Mouse (Mus musculus) limb, embryonic 13.5 days (tissue): ENCODE measurements at regions not wholly inside any gene's neighbourhood (a gene's known extent, or its start where the extent isn't known, plus 50 kb on each side); places are given as distances from the start of the nearest gene placed in this dataset.
"Not testable (repeated sequence)": the region's sequence is repeated elsewhere in the genome, so short reads cannot be mapped to it uniquely, and the experiment has no call there.

ENCODE experiments used
- ATAC-seq: fragments of 200-750 bp; cut with Nextera tagmentation; 2 replicates; pipeline ENCODE4 v1.8.0; 2017; ENCODE audit warnings: low read depth, moderate number of reproducible peaks, moderate TSS enrichment; ENCODE audit not compliant: low FRiP score
- H3K27ac ChIP-seq: fragments of 300-500 bp; sonication (generic); 2 replicates; pipeline ENCODE4 v1.5.1; 2015; ENCODE audit warnings: inconsistent platforms, mild to moderate bottlenecking, moderate library complexity
- H3K27me3 ChIP-seq: fragments of 300-500 bp; sonication (generic); 2 replicates; pipeline ENCODE4 v1.6.1; 2015; ENCODE audit warnings: mild to moderate bottlenecking, inconsistent platforms
- H3K36me3 ChIP-seq: fragments of 300-500 bp; sonication (generic); 2 replicates; pipeline ENCODE4 v1.6.1; 2015; ENCODE audit warnings: inconsistent platforms, mild to moderate bottlenecking, moderate library complexity
- H3K4me1 ChIP-seq: fragments of 300-500 bp; sonication (generic); 2 replicates; pipeline ENCODE4 v1.6.1; 2015; ENCODE audit warnings: inconsistent platforms
- H3K4me2 ChIP-seq: fragments of 300-500 bp; sonication (generic); replicated peaks from 2 replicates; pipeline ENCODE4 v1.6.1; 2015; ENCODE audit warnings: inconsistent platforms, mild to moderate bottlenecking, moderate library complexity
- H3K4me3 ChIP-seq: fragments of 300-500 bp; sonication (generic); 2 replicates; pipeline ENCODE4 v1.5.1; 2015; ENCODE audit warnings: moderate library complexity, mild to moderate bottlenecking, inconsistent platforms
- H3K9ac ChIP-seq: fragments of 300-500 bp; sonication (generic); 2 replicates; pipeline ENCODE4 v1.6.1; 2015; ENCODE audit warnings: mild to moderate bottlenecking, inconsistent platforms
- H3K9me3 ChIP-seq: fragments of 300-500 bp; sonication (generic); 2 replicates; pipeline ENCODE4 v1.6.1; 2016; ENCODE audit warnings: inconsistent platforms
- WGBS: fragments of 180-500 bp; shearing (Covaris S2); methylation state at CpG from one replicate; pipeline ENCODE4 v1.1.7; 2015; 5-methylcytosine and 5-hydroxymethylcytosine counted together

DNA sequence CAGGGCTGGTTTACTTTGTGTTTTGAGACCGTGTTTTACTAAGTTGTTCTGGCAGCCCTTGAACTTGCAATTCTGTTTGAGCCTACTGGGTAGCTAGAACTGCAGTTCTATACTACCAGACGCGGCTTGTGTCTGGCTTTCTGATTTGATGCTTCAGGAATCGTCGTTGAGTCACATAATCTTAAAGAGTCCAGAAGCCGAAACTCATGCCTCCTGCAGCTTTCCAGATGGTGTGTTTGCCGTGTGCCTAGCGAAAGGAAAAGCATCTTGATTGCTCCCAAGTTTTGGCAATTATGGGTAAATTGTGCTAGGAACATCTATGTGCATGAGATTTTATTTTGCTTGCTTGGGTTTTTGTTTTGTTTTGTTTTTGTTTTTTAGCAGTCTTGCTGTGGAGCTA lies 99.6 kb upstream of the Tgm3 start:
- Histone ChIP-seq H3K36me3 (no peaks in the 10 kb centered on the region), H3K4me1 (peaks cover 27% of the 10 kb centered on the region), H3K9ac (no peak overlapping the region), H3K9me3 (no peaks in the 10 kb centered on the region), H3K4me2 (no peak overlapping the region), H3K27me3 (peaks cover 7% of the 10 kb centered on the region; the same call in 1 of the 2 replicates), H3K4me3 (no peak overlapping the region), H3K27ac (no peak overlapping the region)
- ATAC-seq = no peak
- WGBS = 31% methylated on average over 8 of the region's 8 CpGs

DNA sequence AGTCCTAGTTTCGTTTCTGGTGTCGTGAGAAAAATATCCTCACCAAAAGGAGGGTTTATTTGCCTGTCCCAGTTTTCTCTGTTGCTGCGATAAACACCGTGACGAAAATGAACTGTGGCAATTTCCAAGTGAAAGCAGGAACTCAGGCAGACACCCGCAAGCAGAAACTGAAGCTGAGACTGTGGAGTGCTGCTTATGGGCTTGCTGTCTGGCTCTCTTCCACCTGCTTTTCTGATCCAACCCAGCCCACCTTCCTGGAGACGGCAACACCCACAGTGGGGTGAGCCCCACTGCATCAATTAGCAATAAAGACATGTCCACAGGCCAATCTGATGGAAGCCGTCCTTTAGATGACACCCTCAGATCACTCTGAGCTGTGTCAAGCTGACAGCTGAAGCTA lies 97.9 kb upstream of the Tgm3 start:
- H3K36me3 ChIP-seq = no peaks in the 10 kb centered on the region
- H3K27me3 ChIP-seq = no peaks in the 10 kb centered on the region; the same call in 1 of the 2 replicates
- no peak overlapping the region for H3K4me2 ChIP-seq
- no peaks in the 10 kb centered on the region for H3K9me3 ChIP-seq
- no peak overlapping the region for H3K4me3 ChIP-seq
- no peak overlapping the region for H3K27ac ChIP-seq
- no peak overlapping the region for H3K9ac ChIP-seq
- no peak for ATAC-seq
- peaks cover 19% of the 10 kb centered on the region for H3K4me1 ChIP-seq
- 79% methylated on average over 8 of the region's 8 CpGs for WGBS

DNA sequence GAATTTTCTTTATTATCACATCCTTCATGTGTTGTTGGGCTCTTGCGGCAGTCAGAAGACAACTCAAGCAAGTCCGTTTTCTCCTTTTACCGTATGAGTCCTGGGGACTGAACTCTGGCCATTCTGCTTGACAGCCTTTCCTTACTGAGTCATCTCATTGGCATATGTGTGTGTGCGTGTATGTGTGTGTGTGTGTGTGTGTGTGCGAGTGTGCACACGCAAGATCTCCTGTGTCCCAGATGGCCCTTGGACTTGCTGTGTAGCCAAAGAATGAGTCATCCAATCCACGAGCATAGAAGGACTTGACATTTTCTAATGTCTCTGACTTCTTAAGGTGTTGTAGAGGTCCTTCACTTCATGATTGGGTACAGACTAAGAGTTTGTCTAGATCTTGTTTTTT lies 95.7 kb upstream of the Tgm3 start:
- Histone ChIP-seq H3K4me1 (peaks cover 11% of the 10 kb centered on the region; the same call in 1 of the 2 replicates), H3K36me3 (no peaks in the 10 kb centered on the region), H3K9ac (no peak overlapping the region), H3K4me3 (no peak overlapping the region), H3K9me3 (no peaks in the 10 kb centered on the region), H3K27ac (no peak overlapping the region), H3K4me2 (no peak overlapping the region), H3K27me3 (no peaks in the 10 kb centered on the region; the same call in 1 of the 2 replicates)
- ATAC-seq = no peak
- WGBS = 94% methylated on average over 7 of the region's 7 CpGs

DNA sequence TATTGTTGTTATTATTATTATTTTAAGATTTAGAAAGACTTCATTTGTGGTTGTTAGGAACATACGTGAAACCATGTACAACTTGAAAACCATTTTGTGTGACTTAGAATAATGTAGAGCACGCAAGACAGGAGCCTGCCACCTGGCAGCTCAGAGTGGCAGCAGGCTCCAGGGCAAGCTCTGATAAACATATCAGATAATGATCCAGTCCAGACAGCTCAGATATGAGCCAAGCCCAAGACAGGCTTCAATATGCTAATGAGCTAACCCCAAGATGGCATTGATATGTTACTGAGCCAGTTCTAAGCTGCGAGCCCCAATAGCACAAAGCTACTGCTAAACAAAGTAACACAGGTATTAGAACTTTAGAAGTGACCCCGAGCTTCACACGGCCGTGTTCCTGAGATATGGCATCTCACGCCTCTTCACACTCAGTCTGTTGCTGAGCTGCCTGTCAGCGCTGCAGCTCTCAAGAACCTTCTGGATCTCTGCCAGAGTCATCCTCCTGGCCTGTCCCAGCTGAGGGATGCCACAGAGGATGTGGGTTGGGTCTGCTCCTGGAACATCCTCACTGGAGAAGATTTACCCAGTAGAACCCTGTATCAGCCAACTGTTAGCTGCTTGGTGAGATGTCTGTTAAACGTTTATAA lies 93.9 kb upstream of the Tgm3 start:
- Histone ChIP-seq H3K9me3 (0 out of 2 replicates have a peak, but pooled peaks cover 1% of the 10 kb centered on the region), H3K27ac (no peak overlapping the region), H3K4me1 (no peaks in the 10 kb centered on the region), H3K9ac (no peak overlapping the region), H3K27me3 (no peaks in the 10 kb centered on the region; the same call in 1 of the 2 replicates), H3K36me3 (no peaks in the 10 kb centered on the region), H3K4me2 (no peak overlapping the region), H3K4me3 (no peak overlapping the region)
- no peak for ATAC-seq
- WGBS = 82% methylated on average over 9 of the region's 9 CpGs

DNA sequence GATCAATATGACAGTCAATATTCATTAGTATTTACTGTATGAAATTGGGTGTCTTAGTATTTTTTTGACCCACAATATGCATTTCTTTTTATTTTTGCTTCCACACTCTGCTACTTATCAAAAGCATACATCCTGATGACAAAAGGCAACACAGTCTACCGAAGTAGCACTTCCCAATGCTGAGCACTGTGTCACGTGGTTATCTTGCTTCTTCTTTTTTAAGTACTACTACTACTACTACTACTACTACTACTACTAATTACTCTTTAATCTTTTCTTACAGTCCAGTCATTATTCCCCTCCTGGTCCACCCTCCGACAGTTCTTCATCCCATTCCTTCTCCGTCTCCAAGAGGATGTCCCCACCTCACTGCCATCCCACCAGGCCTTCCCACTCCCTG lies 92.6 kb upstream of the Tgm3 start:
- Histone ChIP-seq H3K27ac (no peak overlapping the region), H3K36me3 (no peaks in the 10 kb centered on the region), H3K9ac (no peak overlapping the region), H3K4me3 (no peak overlapping the region), H3K27me3 (no peaks in the 10 kb centered on the region), H3K4me2 (no peak overlapping the region), H3K4me1 (no peaks in the 10 kb centered on the region), H3K9me3 (0 out of 2 replicates have a peak, but pooled peaks cover 5% of the 10 kb centered on the region)
- 90% methylated on average over 4 of the region's 4 CpGs for WGBS
- ATAC-seq = no peak

DNA sequence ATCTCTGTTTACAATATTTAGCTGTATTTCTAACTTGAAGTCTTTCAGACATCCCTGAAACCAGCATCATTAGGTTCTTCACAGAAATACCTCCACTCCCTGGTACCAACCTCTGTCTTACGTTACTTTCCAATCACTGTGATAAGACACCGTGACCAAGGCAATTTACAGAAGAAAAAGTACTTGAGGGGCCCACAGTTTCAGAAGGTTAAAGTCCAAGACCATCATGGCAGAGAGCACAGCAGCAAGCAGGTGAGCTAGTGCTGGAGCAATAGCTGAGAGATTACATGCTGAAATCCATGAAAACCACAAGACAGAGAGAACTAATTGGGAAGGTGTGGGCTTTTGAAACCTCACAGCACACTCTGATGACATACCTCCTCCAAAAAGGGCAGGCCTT lies 84.9 kb upstream of the Tgm3 start:
- Histone ChIP-seq H3K36me3 (no peaks in the 10 kb centered on the region), H3K4me3 (no peak overlapping the region), H3K27me3 (no peaks in the 10 kb centered on the region), H3K9ac (no peak overlapping the region), H3K4me1 (no peaks in the 10 kb centered on the region), H3K4me2 (no peak overlapping the region), H3K27ac (no peak overlapping the region), H3K9me3 (0 out of 2 replicates have a peak, but pooled peaks cover 5% of the 10 kb centered on the region)
- WGBS = 73% methylated on average over 2 of the region's 2 CpGs
- ATAC-seq = no peak

DNA sequence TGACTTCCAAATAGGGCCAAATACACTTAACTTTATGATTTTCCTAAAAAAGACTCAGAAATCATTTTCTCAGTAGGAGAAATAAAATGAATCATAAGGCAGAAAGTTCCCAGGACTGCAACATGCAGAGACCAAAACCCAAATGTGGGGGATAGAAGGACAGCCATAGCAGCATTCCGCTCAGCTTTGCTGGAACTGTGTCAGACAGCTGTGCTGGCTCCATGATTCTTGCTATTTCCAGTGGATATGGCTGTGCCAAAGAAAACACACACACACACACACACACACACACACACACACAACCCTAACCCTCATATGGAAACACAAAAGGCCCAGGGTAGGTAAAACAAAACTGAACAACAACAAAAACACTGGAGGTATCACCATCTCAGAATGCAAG lies 78.6 kb upstream of the Tgm3 start:
- H3K27me3 ChIP-seq = no peaks in the 10 kb centered on the region
- 87% methylated on average over 1 of the region's 1 CpGs for WGBS
- H3K4me3 ChIP-seq = no peak overlapping the region
- no peak overlapping the region for H3K9ac ChIP-seq
- no peak for ATAC-seq
- no peaks in the 10 kb centered on the region for H3K4me1 ChIP-seq
- no peaks in the 10 kb centered on the region for H3K36me3 ChIP-seq
- no peak overlapping the region for H3K27ac ChIP-seq
- no peaks in the 10 kb centered on the region for H3K9me3 ChIP-seq
- no peak overlapping the region for H3K4me2 ChIP-seq

DNA sequence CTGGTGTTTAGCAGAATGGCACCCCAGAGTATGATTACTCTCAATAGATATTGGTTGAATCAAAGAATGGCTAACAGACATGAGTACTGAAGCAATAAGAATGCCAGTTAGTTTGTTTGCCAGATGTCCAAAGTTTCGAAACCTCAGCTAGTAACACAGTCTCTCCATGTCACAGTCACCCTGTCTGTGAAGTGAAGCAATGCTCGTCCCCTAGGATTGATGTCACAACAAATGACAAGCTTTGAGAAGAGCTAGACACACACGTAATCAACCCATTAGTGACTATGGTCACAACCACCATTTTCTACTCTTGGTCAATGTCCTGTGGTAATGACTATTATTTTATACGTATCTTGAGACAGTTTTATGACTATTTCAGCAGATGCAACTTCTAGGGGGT lies 69.3 kb upstream of the Tgm3 start:
- H3K9me3 ChIP-seq = no peaks in the 10 kb centered on the region
- no peak for ATAC-seq
- no peak overlapping the region for H3K4me3 ChIP-seq
- 90% methylated on average over 4 of the region's 4 CpGs for WGBS
- no peak overlapping the region for H3K9ac ChIP-seq
- H3K36me3 ChIP-seq = no peaks in the 10 kb centered on the region
- peaks cover 2% of the 10 kb centered on the region; the same call in 1 of the 2 replicates for H3K4me1 ChIP-seq
- no peaks in the 10 kb centered on the region for H3K27me3 ChIP-seq
- H3K4me2 ChIP-seq = no peak overlapping the region
- H3K27ac ChIP-seq = no peak overlapping the region

DNA sequence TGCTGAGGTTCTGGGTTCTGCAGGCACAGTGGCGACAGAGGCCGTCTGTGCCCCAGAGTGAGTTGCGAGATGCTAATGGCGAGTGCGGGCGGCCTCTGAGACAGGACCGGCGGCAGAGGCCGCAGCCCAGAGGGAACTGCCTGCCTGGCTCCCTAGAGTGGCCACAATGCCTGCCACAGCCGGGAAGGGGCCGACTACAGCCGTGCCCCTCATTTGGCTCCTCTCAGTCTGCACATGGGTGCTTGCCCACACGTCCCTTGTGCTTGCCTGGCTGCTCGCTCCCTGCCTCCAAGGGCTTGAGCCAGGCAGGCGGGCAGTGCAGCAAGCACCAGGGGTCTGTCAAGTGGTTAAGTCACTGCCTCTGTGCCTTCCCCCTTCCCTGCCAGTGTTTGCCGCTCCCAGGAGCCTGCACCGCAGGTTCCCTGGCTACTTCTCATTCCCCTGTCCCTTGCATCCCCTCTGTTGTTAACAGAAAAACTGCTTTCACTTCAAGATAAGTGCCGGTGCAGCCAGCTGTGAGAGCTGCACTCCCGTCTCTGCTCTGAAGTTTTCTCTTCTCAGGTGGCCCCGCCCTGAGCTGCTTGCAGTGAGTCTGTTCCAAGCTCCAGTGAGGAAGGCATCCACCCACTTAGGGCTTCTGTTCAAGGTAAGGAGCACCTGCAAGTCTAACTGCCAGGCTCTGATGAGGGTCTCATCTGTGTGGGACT lies 64.1 kb upstream of the Tgm3 start:
- H3K9me3 ChIP-seq = no peaks in the 10 kb centered on the region
- H3K27me3 ChIP-seq = no peaks in the 10 kb centered on the region
- ATAC-seq = no peak
- no peak overlapping the region for H3K27ac ChIP-seq
- H3K4me1 ChIP-seq = peaks cover 4% of the 10 kb centered on the region; the same call in 1 of the 2 replicates
- H3K36me3 ChIP-seq = no peaks in the 10 kb centered on the region
- peak overlapping the region; percentile 51 for H3K4me2 ChIP-seq
- peak overlapping the region; percentile 23 for H3K4me3 ChIP-seq
- 39% methylated on average over 20 of the region's 20 CpGs for WGBS
- H3K9ac ChIP-seq = peak overlapping the region; percentile 45; the same call in 1 of the 2 replicates

DNA sequence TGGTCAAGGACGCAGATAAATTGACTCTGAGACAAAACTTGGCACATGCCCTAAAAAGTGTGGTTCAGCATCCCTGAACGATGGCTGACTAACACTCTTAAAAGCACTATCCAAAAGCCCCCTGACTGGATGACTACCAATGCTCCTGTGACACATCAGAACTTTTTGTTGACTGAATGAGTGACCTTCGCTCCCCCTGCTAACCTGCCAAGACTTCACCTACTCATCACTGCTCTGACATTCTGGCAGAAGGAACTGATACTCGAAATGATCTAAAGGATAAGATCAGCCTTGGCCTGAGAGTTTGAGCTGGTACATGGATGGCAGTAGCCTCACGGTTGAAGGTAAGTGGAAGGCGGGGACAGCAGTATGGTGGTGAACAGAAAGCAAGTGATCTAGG lies 62.4 kb upstream of the Tgm3 start:
- ATAC-seq, H3K4me3 ChIP-seq, H3K4me1 ChIP-seq, H3K27ac ChIP-seq, H3K27me3 ChIP-seq, H3K9ac ChIP-seq, H3K4me2 ChIP-seq, H3K9me3 ChIP-seq, H3K36me3 ChIP-seq: not testable (repeated sequence)
- WGBS = 82% methylated on average over 6 of the region's 6 CpGs

DNA sequence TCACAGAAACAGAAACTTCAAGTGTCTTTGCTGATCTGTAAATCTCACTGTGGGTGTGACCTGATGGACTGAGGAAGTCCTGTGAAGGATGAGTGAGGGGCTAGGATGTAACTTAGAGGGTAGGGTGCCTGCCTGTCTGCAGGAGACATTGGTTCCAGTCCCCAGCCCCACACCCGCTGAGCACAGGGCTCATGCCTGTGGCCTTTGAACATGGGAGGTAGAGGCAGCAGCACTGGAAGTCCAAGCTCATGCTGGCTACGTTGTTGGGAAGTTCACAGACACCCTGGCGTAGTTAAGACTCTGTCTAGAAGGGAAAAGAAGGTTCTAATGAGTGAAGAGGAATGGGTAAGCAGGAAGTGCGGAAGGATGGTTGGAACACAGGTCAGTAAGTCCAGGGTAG lies 59.7 kb upstream of the Tgm3 start:
- Histone ChIP-seq H3K9ac (no peak overlapping the region), H3K27ac (no peak overlapping the region), H3K4me3 (no peak overlapping the region), H3K4me1 (peaks cover 4% of the 10 kb centered on the region; the same call in 1 of the 2 replicates), H3K4me2 (no peak overlapping the region), H3K36me3 (no peaks in the 10 kb centered on the region), H3K9me3 (no peaks in the 10 kb centered on the region), H3K27me3 (peaks cover 7% of the 10 kb centered on the region; the same call in 1 of the 2 replicates)
- 92% methylated on average over 4 of the region's 4 CpGs for WGBS
- ATAC-seq = no peak

DNA sequence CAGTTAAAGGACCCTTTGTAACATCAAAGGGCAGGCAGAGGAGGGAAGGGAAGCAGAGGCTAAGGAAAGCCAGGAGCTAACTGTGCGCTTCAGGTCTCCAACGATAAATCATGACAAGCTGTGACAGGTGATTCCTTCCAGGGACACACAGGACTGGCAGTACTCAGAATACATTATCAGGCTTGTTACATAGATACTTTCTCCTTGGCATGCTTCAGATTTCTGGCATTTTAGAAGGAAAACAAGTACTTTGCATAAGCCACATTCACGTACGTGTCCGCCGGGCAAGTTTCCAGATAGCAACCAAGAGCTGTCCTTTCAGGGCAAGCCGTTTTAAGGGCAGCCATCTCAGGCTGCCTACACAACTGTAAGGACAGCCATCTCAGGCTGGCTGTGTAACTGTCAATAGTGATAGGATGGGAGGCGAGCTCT lies 56.9 kb upstream of the Tgm3 start:
- 27% methylated on average over 8 of the region's 8 CpGs for WGBS
- ATAC-seq = no peak

More for the DNA sequence above, 56.9 kb upstream of the Tgm3 start:
- Histone ChIP-seq H3K4me1 (no peaks in the 10 kb centered on the region), H3K4me2 (no peak overlapping the region), H3K36me3 (no peaks in the 10 kb centered on the region), H3K27me3 (peaks cover 7% of the 10 kb centered on the region; the same call in 1 of the 2 replicates), H3K9me3 (no peaks in the 10 kb centered on the region), H3K27ac (no peak overlapping the region), H3K4me3 (no peak overlapping the region), H3K9ac (no peak overlapping the region)
